Mouse (Mus musculus): ENCODE measurements at regions not wholly inside any gene's neighbourhood (a gene's known extent, or its start where the extent isn't known, plus 50 kb on each side); places are given as distances from the start of the nearest gene placed in this dataset.

DNA sequence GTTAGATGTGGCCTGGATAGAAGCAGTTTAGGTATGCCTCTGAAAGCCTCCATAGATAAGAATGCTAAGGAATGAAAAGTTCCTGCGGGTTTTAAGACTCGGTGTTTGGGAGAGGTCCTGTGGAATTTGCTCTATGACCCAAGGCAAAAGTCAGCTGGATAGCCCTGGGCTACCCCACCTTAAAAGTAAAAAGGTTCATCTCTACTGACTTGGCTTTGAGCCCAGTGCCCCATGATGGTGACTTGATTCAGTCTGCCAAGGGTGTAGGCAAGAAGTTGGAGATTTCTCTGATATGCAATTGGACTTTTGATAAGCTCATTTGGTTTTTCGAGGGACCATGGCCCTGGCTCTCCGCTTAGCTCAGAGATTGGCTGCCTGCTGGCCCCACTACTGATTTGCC, 78.8 kb upstream of the Herc3 start:
- DNase-seq (ENCODE audit: low spot score in 2 of 2): no peak

DNA sequence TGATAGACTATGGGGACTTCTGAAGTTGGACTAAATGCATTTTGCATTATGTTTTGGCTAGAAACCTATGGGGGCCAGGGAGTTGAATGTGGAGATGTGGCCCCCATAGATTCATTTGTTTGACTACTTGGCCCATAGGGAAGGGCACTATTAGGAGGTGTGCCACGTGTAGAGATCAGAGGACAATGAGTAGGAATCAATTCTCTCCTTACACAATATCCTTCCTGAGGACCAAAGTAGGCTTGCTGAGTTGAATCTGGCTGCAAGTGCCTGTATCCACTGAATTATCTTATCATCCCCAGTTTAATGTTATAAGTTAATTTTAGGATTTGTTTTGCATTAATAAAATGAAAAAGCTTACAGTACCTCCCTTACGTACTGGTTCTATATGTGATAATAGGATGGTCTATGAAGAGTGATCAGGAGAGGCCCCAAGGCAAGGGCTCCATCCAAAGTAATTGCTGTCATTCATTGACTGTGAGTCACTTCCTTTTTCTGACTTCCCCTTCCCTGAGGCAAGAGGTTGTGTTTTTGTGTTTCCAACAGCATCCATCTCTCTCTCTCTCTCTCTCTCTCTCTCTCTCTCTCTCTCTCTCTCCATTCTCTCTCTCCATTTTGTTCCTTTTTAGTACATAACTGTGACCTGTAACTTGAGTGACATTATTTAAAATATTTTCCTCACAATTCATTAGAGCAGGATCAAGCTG, 74.8 kb upstream of the Herc3 start:
- no peak for DNase-seq (ENCODE audit: low spot score in 2 of 2)

DNA sequence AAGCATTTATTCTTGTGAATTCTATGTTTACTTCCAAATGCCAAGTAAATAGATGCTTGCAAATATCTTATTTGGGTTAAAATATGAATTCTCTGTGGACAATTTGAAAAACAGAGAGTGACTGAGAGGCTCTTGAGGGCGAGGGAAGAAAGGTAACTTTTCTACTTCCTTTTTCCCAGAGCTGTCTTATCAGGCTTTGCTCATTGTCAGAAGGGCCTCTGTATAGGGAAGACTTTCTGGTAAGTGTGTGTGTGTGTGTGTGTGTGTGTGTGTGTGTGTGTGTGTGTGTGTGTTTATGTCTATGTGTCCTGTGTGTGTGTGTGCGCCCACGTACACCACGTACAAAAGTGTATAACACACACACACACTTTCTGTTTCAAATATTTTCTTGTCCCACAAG, 73.9 kb upstream of the Herc3 start:
- DNase-seq (ENCODE audit: low spot score in 2 of 2): no peak

DNA sequence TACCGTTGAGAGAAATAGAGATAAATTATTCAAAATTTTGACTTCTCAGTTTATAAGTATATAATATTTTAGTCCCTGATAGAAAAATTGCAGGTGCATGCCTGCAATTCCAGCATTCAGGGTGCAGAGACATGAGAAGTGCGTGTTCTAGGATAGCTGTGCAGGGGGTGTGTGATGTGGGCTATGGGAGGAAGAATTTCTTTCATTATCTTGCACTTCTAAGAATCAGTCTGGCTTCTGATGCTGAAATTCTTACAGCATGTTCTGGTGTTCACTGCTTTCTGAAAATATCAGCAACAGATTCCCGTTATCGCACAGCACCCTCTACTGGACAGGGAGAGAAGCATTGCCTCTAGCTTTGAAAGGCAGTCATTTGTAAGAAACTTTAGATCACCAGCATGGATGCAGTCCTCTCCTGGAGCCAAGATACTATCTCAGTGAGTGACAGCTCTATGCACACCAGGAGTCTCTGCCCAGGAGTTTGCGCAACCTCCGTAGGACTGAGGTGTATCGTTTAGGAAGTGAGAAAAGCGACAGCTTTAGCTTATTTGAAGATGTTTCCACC, 60.5 kb upstream of the Herc3 start:
- peak; percentile 41 to 54 for DNase-seq (ENCODE audit: low spot score in 2 of 2)

DNA sequence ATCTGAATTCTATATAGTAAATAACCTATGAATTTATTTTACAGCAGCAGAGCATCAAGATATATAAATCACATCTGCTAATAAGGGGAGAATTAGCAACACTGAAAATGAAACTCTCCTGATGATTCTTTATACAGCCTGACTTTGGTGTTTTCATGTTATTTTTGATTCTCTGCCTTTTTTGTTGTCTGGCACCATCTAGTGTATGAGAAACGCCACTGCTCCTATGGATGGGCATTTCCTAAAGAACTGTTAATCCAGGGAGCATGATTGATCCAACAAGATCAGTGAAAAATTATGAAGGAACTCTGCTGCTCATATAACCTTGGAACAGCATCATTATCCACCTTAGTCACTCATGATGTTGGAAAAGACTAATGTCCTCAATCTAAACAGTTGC, 59.3 kb upstream of the Herc3 start:
- no peak for DNase-seq (ENCODE audit: low spot score in 2 of 2)

Data from natural killer cell, adult 2 months (primary cell).